Mouse (Mus musculus) megakaryocyte-erythroid progenitor cell, adult 5-6 weeks (primary cell): ENCODE measurements at regions not wholly inside any gene's neighbourhood (a gene's known extent, or its start where the extent isn't known, plus 50 kb on each side); places are given as distances from the start of the nearest gene placed in this dataset.

ENCODE experiments used
- ATAC-seq: replicated peaks from 2 replicates; pipeline ENCODE4 v1.8.0; 2016; ENCODE audit warnings: mild to moderate bottlenecking, inconsistent platforms; ENCODE audit not compliant: severe bottlenecking, poor library complexity, low FRiP score, low TSS enrichment

GRCm38 (mm10) chr5:53329591-53329990 lies 62.7 kb downstream of the Smim20 start:
- ATAC-seq = no peak

- ATAC-seq = no peak
Observed at GRCm38 (mm10) chr5:53336704-53337103, 69.8 kb downstream of the Smim20 start.

- ATAC-seq = no peak
Observed at GRCm38 (mm10) chr5:53337816-53338215, 70.9 kb downstream of the Smim20 start.

- ATAC-seq = no peak
Observed at GRCm38 (mm10) chr5:53345164-53345563, 78.3 kb downstream of the Smim20 start.

GRCm38 (mm10) chr5:53346028-53346427 lies 79.1 kb downstream of the Smim20 start:
- no peak for ATAC-seq

GRCm38 (mm10) chr5:53346756-53347155 lies 79.9 kb downstream of the Smim20 start:
- no peak for ATAC-seq

- ATAC-seq = no peak
Observed at GRCm38 (mm10) chr5:53352852-53353251, 86.0 kb downstream of the Smim20 start.

- no peak for ATAC-seq
Observed at GRCm38 (mm10) chr5:53354296-53354695, 87.4 kb downstream of the Smim20 start.

GRCm38 (mm10) chr5:53355069-53355468 lies 88.2 kb downstream of the Smim20 start:
- peak; percentile 92 for ATAC-seq

- no peak for ATAC-seq
Observed at GRCm38 (mm10) chr5:53357086-53357608, 90.3 kb downstream of the Smim20 start.

GRCm38 (mm10) chr5:53358181-53358580 lies 91.3 kb downstream of the Smim20 start:
- ATAC-seq = no peak

GRCm38 (mm10) chr5:53359887-53360286 lies 93.0 kb downstream of the Smim20 start:
- ATAC-seq = no peak

GRCm38 (mm10) chr5:53361295-53361694 lies 94.4 kb downstream of the Smim20 start:
- no peak for ATAC-seq

- ATAC-seq = no peak
Observed at GRCm38 (mm10) chr5:53363898-53364297, 97.0 kb downstream of the Smim20 start.

GRCm38 (mm10) chr5:53366882-53367561 lies 98.9 kb upstream of the Rbpj start:
- ATAC-seq = no peak

GRCm38 (mm10) chr5:53370272-53370671 lies 95.7 kb upstream of the Rbpj start:
- no peak for ATAC-seq

GRCm38 (mm10) chr5:53371638-53372037 lies 94.3 kb upstream of the Rbpj start:
- no peak for ATAC-seq

GRCm38 (mm10) chr5:53373315-53373714 lies 92.6 kb upstream of the Rbpj start:
- no peak for ATAC-seq

GRCm38 (mm10) chr5:53376856-53377255 lies 89.1 kb upstream of the Rbpj start:
- no peak for ATAC-seq

- ATAC-seq = no peak
Observed at GRCm38 (mm10) chr5:53377698-53378097, 88.3 kb upstream of the Rbpj start.

GRCm38 (mm10) chr5:53378106-53378505 lies 87.8 kb upstream of the Rbpj start:
- no peak for ATAC-seq

GRCm38 (mm10) chr5:53378599-53378998 lies 87.4 kb upstream of the Rbpj start:
- ATAC-seq = no peak
